Mouse (Mus musculus) C2C12 (cell line): ENCODE measurements at regions not wholly inside any gene's neighbourhood (a gene's known extent, or its start where the extent isn't known, plus 50 kb on each side); places are given as distances from the start of the nearest gene placed in this dataset.

Experiments used
- CEBPB ChIP-seq: IDR thresholded peaks from one replicate; pipeline ENCODE4 v1.6.1; 2011; ENCODE audit warnings: low read depth, mild to moderate bottlenecking, control low read depth, moderate library complexity
- CTCF ChIP-seq: IDR thresholded peaks from one replicate; pipeline ENCODE4 v1.5.1; 2011; ENCODE audit not compliant: control insufficient read depth, insufficient read depth, insufficient read length
- MYOD1 ChIP-seq: IDR thresholded peaks from one replicate; pipeline ENCODE4 v1.6.1; 2011; ENCODE audit warnings: low read depth; ENCODE audit not compliant: control insufficient read depth, insufficient read length
- USF1 ChIP-seq: IDR thresholded peaks from one replicate; pipeline ENCODE4 v1.6.1; 2011; ENCODE audit warnings: low read depth, mild to moderate bottlenecking, control low read depth, moderate library complexity

DNA sequence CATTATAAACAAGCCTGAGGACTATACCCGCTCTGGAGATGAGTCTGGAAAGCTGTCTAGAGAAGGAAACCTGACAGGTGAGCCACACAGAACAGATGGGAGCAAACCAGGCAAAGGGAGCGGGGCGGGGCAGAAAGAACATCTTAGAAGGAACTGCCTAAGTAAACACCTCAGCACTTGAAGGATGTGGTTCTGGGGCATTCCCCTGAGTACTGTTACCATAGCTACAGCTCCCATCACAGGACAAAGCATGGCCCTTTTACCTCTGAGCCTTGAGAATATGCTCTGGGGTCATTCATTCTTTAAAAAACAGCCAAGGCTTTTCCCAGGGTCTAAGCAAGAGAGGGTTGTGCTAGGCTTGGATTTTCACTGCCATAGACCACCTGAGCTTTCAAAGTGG is 127.6 kb downstream of the Rpap3 start:
- TF ChIP-seq USF1 (no peak), CTCF (no peak), CEBPB (no peak), MYOD1 (no peak)
